Mouse (Mus musculus) cerebellum, adult 2 months (tissue): ENCODE measurements around the gene Aldh3b3.

Experiments used
- CTCF ChIP-seq: fragments of 200-500 bp; IDR thresholded peaks from 2 replicates; pipeline ENCODE4 v1.5.1; 2011; ENCODE audit warnings: low read depth, mild to moderate bottlenecking, control low read depth, low read length, moderate library complexity, borderline replicate concordance; ENCODE audit not compliant: insufficient read depth
- POLR2A ChIP-seq: fragments of 200-500 bp; IDR thresholded peaks from 2 replicates; pipeline ENCODE4 v1.6.1; 2011; ENCODE audit warnings: low read length, control low read depth, borderline replicate concordance; ENCODE audit not compliant: insufficient read depth

- TF ChIP-seq POLR2A (no peak), CTCF (no peak)
These were observed 16.1 kb upstream of the Aldh3b3 start for GRCm38 (mm10) chr19:3942315-3942714.
